Mouse (Mus musculus) gastrocnemius, postnatal 10 days (tissue): ENCODE data around the gene A730009L09Rik. TPM values are rescaled to one million over a fixed set of nuclear protein-coding genes. Genes with fewer than 3 reads are reported as not detected.

Experiments
- DNase-seq: peaks from one replicate; pipeline ENCODE4 v3.0.0; 2021; ENCODE audit warnings: mixed read lengths
- long read RNA-seq, 2 experiments: library from polyadenylated mRNA; stranded (forward); transcript quantifications; one replicate each; pipeline ENCODE4 v2.0.0; 2021
- total RNA-seq, 2 experiments: library from RNA; stranded (reverse); gene quantifications; 2 replicates each; pipeline ENCODE4 v1.2.3; 2021

Gene A730009L09Rik
- total RNA-seq = not detected
- long read RNA-seq, experiment 1 = 0 reads
- long read RNA-seq, experiment 2 = 0 reads

- no peak for DNase-seq
Measured at GRCm38 (mm10) chr16:84514821-84515220, at the start of gene A730009L09Rik. A730009L09Rik (plus strand) TSS chr16:84515121.

DNA sequence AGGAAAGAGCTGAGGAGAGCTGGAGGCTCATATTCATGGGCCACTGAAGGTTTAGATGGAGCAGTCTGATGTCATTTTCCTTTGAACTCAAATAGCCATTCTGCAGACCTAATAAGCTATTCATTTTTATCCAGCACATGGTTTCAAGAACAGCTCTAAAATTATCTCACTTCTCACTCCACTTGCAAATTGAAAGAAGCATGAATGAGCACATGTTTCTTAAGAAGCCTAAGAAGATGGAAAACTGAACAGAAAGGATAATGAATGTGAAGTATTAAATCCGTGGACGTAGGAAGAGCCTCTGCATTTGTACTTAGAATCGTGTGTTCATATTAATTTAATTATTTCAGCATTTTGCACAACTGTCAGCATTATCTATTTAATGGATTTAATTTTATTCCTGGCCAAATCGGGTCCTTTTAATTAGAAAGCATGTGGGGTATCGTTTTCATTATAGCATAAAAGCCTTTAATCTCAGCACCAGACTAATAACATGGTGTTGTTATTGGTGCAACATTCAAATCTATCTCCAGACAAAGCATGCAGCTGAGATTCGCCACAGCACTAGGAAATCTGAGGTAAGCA lies 49.2 kb upstream of the A730009L09Rik start:
- DNase-seq = no peak

- no peak for DNase-seq
Measured at GRCm38 (mm10) chr16:84468898-84469297, 46.0 kb upstream of the A730009L09Rik start.

DNA sequence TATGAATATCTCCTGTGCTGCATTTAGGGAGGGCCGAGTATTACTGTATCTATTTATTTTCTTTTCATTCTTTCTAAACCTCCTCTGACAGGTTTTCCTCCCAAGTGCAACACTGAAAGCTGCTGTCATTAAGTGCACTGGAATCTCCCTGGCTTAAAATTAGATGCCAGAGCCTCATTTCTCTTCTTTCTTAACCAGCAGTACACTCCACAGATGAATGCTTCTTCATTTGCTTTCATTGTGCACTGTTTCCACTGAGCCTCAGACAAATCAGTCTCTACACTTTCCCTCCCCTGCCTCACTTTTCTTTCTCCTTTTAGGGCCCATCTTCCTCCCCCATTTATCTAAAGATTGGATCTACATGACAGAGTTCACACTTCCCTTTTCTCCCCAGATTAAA lies 44.9 kb upstream of the A730009L09Rik start:
- DNase-seq = no peak

DNA sequence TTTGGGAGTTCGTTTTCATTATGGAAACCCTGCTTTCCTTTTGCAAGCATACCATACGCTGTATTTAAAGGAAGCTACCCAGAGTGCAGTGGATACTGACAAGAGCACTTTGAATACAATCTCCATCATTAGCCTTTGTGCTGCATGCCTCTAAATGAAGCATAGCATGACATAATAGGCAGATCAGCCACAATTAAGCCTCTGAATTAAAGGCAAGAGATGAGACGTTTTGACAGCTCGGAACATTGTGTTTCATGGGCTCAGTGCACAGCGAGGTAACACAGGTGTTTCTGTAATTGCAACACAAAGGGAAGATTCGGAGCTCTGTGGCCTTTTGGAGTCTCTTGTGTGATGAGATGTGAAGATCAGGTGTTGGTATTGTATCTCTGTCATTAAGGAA lies 41.5 kb upstream of the A730009L09Rik start:
- no peak for DNase-seq

GRCm38 (mm10) chr16:84474712-84475111 lies 40.2 kb upstream of the A730009L09Rik start:
- no peak for DNase-seq

DNA sequence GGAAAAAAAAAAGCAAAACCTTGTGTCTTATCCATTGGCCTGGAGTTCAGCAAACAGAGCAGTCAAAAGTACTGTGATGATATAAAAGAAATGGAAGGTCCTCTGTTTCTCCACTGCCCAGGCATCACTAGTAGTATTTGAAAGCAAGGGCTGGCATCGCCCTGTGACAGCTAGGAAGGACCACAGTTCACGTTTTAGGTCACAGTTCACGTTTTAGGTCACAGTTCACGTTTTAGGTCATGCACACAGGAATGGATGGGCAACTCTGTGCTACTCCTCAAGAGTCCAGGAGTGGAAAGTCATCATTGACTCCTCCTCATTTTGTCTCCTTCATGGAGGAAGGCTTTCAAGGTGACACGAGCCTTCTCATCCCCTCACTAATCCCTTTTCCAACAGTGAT lies 38.0 kb upstream of the A730009L09Rik start:
- no peak for DNase-seq

- no peak for DNase-seq
Measured at GRCm38 (mm10) chr16:84477528-84477927, 37.4 kb upstream of the A730009L09Rik start.

DNA sequence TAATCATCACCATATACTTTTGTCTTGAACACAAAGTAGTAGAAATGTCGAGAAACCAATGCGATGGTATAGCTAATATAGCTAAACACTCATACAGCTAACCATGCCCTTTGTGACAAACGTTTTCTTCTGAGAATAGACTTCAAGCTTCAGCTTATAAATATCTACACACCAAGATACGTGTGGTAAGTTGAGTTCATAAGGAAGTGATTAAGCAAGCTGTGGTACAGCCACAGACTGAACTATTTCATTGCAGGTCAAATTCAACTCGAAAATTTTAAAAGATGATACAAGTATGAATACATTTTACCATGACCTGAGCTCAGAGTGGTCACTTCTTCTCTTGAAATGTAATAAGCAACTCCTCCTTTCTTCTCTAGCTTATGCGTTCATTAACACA lies 37.0 kb upstream of the A730009L09Rik start:
- no peak for DNase-seq

- no peak for DNase-seq
Measured at GRCm38 (mm10) chr16:84485931-84486330, 29.0 kb upstream of the A730009L09Rik start.

- DNase-seq = no peak
Measured at GRCm38 (mm10) chr16:84494818-84495217, 20.1 kb upstream of the A730009L09Rik start.

DNA sequence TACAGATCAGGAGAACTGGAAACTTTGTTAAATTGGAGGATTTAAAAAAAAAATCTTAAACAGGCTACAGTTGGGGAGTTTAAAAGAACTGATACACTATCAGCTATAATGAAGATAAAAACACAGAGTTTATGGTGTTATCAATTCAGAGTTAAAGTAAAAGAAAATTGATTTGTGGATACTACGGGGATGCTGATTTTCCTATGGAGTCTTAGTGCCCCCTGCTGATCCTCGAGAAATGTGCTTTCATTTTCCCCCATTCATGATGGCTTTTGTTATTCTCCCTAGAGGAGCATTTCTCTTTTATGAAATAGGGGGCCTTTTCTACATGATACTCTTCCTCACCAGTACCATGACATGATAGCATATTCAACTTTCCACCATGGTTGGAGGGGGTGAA lies 19.5 kb upstream of the A730009L09Rik start:
- DNase-seq = peak; percentile 5

DNA sequence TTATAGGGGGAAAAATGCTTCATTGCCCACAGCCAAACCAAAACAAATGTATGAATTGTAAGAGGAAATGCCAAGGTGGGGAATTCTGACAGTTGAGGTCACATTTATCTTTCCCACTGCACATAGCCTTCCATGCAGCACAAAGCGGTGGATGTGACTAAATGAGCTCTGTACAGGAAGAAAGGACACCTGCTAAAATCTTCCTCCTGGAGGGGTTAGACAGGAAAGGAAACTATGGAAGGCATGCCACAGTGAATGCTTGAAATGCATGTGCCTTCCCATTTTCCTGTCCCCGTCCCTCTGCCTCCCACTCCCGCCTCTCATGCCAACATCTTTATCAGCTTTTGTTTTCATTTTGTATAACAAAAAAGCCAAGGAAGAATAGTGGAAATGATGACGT lies 7.2 kb upstream of the A730009L09Rik start:
- DNase-seq = no peak

DNA sequence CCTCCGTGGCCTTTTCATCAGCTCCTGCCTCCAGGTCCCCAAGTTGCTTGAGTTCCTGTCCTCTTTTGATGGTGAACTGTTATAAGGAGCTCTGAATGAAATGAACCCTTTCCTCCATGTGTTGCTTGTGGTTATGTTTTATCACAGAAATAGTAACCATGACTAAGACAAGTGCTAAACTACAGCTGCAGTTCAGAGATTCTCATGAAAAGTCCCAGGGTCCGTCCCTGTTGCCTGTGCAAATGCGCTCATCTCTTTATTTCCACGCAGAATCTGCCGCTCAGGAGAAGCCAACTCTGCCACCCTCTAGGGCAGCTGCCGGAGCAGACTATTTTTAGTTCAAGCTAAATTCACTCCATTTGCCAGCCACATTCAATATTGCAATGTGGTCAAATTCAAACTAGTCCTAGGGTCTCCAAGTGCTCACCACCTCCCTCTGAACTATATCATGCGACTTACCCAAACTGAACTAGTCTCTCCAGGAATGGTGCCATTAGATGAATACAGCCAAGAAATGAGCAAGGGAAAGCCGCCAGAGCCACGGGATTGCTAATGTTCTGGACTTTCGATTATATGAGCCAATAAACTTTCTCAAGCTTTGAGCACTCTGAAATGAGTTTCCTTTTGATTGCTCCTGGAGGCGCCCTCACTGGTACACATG lies 7.2 kb downstream of the A730009L09Rik start:
- DNase-seq = no peak

GRCm38 (mm10) chr16:84523061-84523460 lies 8.1 kb downstream of the A730009L09Rik start:
- DNase-seq = no peak

- DNase-seq = peak; percentile 58
Measured at GRCm38 (mm10) chr16:84527375-84527774, 12.5 kb downstream of the A730009L09Rik start.

DNA sequence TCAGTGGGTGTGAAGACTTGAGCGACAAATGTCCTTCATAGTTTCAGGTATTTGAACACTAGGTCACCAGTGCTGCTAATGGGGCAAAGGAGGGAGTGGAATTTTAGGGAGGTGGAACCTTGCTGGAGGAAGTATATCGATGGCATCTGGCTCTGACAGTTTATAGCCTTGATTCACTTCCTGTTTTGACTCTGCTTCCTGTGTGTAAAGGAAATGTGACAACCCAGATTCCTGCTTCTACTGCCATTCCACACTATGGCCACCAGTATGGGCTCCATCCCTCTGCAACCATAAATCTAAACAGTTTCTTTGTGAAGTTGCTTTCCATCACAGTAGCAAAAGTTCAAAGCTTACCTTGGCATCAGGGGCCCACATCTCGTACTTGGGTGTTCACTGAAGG lies 17.9 kb downstream of the A730009L09Rik start:
- DNase-seq = no peak

DNA sequence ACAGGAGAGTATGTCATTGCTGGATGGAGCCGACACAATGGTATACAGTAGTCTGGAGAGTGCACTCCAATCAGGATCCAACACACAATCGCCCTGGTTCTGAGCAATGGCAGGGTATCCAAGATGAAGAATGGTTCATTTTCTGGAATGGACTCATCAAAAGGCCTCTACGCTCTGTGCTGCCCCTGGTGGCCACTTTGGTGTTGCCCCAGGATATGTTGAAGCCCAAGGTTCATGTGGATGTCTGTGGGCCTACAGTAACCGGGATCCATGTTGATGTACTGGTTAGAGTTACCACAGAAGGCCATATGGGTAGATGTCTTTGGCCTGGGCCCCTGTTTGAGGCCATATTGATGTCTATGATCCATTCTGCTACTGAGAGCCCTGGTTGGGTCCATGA lies 31.1 kb downstream of the A730009L09Rik start:
- no peak for DNase-seq

DNA sequence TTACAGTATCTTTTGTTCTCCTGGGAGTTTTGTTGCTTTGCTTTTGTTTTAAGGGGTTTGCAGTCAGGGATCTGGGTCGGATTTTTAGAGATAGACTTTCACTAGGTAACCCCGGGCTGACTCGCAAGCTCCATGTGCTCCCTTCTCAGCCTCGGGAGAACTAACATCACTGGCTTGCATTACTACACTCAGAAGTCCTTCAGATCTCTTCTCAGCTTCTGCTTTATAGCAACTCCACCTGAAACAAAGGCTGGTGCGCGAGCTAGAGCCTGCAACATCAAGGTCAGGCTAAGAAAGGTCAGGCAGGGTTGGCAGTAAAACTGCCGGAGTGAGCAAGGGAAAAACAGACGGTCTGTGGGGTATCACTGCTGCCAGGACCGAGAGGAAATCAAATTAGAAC lies 34.2 kb downstream of the A730009L09Rik start:
- DNase-seq = no peak

GRCm38 (mm10) chr16:84550445-84550844 lies 35.5 kb downstream of the A730009L09Rik start:
- no peak for DNase-seq

GRCm38 (mm10) chr16:84553981-84554380 lies 39.1 kb downstream of the A730009L09Rik start:
- no peak for DNase-seq

DNA sequence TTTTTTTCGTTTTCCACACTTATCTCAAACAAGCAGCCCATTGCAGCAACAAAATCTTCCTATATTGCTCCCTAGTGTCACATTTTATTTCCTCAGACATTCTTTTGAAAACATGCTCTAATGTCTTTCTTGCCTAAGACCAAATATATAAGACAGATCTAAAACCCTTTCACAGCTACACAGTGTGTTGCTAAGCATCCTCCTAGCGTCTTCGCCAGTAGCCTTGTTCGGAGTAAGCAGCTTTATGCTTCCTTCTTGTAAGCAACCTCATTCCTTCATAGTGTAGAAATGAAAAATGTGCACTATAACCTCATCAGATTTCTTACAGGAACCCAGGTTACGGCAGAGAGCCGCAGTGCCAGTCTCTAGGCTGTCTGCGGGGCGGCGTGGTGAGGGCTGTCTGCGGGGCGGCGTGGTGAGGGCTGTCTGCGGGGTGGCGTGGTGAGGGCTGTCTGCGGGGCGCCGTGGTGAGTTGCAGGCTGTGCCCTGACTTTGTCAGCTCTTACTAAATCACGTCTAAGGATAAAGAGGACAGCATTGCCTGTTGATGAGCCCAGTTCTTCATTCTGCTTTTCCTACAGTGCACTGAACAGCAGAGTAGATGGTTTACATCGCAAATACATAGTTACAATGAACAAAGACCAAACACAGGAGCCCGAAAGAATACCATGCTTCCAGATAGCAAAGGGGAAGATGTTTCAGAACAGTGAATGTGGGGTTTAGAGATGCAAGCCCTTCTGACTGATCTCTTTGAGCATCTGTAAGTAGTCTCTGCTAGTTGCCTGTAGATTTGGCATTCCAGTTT lies 43.4 kb downstream of the A730009L09Rik start:
- no peak for DNase-seq

DNA sequence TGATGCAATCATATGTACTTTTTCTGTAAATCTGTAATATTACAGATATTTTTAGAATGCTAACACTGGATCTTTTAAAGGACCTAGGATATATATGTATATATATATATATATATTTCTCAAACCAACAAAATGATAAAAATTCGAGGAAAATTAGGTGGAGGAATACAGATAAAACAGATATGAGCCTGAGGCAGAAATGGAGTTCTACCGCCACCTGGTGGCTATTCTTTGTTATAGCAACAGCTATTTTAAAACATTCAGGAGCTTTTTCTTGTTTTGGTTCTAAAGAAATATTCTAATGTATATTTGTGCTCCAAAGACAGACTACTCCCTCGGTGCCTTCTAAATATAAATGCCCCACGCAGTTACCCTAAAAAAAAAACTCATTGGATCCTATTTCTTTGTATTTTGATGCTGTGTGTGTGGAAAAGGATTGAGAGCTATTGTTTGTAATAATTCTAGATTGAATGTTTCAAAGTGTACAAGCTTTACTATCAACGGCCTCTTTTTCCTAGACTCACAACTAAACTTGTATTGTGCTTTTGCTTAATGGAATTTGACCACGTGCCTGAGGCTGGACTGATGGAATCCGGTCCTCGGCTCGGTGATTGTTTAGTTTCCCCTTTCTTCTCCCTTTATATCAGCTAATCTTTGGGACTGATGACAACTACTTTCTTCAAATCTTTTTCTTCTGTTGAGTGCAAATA lies 44.8 kb downstream of the A730009L09Rik start:
- DNase-seq = no peak
